Mouse (Mus musculus): Measurements from ENCODE around the gene Fhl1.
A peak's percentile ranks its signal among the peaks of the same experiment; 100 is the strongest.

The Fhl1 gene

DNA sequence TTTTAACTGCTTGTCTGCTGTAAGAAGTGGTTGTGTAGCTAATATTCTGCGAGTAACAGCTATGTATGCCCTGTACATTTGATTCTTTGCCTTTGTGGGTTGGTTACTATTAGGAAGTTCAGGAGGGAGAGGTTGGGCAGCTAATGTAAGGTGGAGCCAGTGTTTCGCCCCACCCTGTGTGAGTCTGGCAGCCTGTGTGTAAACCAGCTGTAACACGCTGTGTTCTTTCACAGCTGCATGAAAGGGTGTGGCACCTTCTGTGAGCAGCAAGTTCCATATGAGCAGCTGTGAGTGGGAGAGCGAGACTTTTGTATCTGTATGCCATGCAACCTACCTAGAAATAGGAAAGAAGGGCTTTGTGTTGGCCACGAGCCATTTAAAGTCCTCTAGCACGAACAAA lies 20.6 kb downstream of the Fhl1 start:
- DNase-seq (ENCODE audit: low read depth, low spot score): no peak

DNA sequence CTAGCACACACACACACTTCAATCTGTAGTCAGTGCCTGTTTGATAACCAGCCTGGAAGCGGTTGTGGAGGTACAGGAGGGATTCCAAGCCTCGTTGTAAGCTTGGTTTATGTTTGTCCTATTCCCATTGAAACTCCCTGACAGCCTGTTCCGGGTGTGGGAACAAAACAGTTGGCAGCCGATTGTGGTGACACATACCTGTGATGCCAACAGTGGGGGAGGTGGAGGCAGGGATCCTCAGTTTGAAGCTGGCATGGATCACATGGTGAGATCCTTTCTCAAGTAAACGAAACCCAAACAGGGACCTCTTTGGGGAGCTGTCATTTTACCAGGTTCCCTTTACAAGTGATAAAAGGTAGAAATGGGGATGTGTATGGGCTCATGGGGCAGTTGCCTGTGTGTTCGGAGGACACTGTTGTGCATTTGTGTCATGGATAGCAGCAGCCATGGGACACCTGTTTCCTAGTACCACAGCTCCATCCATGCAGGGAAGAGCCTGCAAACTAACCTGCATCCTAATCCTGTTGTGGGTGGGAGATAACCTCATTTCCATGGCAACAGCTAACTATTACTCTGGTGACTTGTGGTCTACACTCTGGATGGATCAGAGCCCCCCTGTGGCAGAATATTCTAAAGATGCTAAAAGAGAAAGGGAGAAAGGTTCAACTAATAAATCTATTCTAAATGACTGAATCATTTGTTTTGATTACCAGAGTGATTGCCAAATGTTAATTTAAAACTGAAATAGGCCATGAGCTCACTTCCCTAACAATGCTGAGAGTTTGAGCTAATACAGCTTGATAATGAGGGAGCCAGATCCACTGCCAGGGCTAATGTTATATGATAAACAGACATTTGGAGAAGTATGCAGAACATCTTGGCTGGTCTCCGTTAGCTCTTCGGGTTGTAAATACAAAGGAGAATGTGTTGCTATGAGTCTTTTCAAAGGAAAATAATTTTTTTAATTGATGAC lies 22.0 kb downstream of the Fhl1 start:
- DNase-seq (ENCODE audit: low read depth, low spot score): no peak

DNA sequence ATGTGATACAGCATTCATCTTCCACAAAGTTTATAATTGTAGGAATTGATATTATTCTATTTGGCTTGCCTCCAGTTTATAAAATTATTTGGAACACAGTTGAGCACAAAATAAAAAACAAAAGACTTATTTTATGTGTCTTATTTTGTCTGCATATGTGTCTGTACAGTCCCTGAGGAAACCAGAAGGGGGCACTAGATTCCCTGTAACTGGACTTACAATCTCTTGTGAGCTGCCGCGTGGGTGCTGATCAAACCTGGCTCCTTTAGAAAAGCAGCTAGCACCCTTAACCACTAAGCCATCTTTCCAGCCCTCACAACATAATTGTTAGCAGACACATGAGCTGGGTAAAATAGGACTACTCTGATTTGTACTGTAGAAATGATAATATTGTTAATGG lies 24.1 kb downstream of the Fhl1 start:
- DNase-seq (ENCODE audit: low read depth, low spot score): no peak

DNA sequence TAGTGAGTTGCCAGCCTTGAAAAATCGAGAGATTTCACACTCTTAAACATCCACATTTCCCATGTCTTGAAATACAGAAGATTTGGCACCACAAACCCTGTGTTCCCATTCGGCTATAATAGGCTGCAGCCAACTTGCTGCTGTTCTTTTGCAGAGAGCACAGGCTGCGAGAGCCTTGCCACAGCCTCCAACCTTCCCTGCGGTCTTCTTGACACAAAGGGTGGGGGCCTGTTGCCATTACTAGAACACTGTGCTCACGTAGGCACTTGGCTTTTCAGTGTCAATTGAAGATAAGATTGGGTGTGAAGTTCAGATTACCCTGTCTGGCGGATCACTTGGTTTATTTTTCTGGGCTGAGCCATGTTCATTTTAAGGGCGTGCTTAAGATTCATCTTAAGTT lies 24.8 kb downstream of the Fhl1 start:
- no peak for DNase-seq (ENCODE audit: low read depth, low spot score)

DNA sequence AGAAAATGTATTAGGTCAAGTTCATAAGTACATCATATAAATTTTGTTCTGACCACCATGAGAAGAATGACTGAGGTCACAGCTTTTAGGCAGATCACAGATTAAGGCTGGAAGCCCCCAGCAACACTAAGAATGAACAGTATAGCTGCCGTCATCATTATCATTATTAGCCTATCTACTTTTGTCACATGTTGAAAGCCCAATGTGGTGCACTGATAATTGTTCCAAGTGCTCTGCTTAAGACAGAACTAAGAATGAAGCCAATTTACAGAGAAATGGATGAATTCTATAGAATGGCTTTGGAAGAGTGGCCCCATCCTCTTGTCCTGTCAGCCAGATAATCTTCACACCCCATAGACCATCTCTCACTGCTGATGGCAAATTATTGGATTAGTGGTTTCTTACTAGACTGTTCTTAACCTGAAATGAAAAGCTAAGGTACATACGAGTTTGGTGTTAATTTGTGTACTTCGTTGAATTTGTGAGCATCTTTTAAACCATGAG lies 28.7 kb downstream of the Fhl1 start:
- DNase-seq (ENCODE audit: low read depth, low spot score): no peak

DNA sequence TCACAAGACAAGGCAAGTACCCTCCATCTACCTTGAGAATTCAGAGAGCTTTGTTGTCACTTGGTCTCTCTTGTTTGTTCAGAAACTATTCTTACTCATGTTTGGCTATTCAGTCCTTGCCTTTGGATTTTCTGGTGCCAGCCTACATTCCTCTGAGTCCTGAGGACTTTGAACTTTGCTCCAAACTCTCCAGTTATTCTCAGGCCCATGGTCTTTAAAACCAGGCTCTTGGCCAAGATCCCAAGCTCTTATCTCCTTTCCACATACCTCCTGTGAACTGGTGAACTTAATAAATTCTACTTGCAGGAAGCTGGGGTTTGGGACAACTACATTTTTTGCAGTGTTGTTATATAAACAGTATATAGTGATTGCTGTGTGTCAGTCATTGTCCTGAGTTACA lies 38.3 kb downstream of the Fhl1 start:
- no peak for DNase-seq (ENCODE audit: low read depth, low spot score)

DNA sequence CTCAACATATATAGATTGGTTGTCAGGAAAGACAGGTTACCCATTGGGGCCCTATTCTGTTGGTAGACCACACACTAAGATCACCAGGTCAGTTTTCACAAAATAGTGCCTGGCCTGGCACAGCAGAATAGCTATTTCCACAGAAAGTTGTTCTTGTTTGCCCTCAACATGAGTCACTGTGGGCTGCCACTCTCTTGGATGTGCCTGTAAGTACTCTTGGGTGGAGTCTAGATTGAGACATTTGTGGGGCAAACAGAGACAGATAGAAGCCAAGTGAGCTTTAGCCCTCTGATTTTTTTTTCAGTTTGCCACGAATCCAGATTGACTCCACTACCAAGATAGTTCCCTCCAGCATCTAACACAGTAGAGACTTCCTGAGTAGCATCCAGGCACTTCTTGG lies 40.2 kb downstream of the Fhl1 start:
- no peak for DNase-seq (ENCODE audit: low read depth, low spot score)

DNA sequence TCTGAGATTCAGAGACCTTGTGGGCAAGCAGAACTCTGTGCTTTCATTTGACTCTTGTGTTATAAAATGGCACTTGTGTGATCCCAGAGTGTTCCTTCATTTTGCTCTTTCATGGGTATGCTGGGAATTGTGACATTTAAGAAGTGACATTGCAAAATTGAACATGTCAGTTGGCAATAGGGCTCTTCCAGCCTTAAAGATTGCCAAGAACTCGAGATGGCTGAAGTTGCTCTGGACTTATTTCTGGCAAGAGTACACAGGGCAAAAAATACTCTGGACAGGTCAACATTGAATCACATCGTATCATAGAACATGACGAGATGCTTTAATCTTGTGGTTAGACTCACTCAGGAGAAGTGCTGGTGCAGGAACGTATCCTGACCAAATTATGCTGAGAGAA lies 41.7 kb downstream of the Fhl1 start:
- DNase-seq (ENCODE audit: low read depth, low spot score): no peak

DNA sequence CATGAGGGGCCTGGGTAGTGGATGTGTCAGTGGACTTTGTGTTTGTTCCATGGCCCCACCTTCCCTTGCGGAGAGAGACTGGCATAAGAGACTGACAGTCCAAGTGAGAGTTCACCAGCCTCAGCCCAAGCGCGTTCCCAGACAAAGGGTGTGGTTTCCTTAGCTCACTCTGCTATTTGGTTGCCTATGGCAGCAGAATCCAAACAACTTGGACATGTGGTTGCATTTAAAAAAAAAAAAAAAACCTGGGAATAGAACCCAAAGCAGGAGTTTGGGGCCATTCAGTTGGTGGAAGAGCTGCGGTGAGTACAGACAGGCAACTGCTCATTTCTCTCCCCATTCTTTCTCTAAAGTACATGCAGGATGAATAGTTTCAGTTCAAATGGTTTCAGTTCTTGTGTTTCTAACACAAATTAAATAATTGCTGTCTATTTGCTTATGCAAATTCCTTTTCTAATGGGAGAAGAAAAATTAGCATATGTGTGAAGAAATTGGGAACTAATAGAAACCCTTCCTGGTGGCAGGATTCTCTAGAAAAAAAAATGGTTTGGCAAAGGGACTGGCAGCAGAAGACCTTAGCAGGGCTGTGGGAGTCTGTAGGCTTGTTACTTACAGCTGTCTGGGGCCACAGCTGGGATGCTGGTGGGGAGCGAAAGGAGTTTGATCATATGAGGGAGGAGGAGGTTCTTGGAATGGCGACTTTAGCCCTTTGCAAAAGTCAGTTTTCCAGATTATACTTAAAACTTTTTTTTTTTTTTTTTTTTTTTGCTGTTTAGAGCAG lies 54.9 kb downstream of the Fhl1 start:
- DNase-seq (ENCODE audit: low read depth, low spot score): no peak

DNA sequence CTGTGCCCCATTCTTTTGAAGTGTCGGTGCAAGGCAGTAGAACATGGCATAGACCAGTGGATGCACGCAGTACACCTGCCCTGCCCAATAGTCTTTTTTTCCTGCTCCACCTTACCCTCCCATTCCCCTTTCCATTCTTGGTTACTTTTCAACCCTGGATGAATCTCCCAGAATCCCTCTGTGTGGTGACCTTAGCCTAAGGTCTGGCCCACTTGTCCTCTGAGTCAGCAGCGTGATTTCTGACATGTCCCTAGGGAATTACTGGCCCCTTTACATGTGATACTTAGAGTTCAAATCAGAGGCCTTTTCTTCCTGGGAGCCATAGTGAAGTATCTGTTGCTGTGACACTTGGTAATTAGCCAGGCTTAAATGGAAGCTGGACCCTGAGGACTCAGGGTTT lies 55.9 kb downstream of the Fhl1 start:
- DNase-seq (ENCODE audit: low read depth, low spot score): no peak

DNA sequence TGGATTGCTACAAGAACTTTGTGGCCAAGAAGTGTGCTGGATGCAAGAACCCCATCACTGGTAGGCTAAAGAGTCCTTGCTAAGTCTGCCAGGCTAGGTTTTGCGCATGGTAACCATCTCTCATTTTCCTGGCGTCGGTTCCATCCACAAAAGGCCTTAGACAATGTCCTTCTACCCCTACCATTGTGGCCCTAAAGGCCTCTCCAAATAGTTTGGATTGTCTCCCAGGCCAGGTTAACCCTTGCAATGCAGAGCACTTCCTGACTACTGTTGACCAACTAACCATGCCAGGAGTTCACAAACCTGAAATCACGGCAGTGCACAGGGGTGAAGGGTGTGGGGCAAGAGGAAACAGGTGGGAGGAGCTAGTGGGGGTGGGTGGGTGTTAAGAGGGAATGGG lies 59.0 kb downstream of the Fhl1 start:
- DNase-seq (ENCODE audit: low read depth, low spot score): no peak

DNA sequence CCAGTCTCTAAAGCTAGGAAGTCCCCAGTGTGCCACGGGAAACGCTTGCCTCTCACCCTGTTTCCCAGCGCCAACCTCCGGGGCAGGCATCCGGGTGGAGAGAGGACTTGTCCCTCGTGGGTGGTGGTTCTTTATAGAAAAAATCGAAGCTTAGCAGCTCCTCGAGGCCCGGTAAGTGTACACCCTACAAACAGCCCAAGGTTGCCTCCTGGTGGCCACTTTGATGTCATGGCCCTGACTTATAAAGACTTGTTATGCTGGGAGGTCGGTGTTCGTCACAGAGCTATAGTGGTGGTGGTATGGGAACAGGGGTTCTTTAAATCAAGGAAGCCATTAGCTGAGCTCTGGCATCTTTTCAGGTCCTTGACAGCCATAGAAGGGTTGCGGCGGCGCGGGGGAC lies 59.7 kb downstream of the Fhl1 start:
- peak; percentile 16 for DNase-seq (ENCODE audit: low read depth, low spot score)

DNA sequence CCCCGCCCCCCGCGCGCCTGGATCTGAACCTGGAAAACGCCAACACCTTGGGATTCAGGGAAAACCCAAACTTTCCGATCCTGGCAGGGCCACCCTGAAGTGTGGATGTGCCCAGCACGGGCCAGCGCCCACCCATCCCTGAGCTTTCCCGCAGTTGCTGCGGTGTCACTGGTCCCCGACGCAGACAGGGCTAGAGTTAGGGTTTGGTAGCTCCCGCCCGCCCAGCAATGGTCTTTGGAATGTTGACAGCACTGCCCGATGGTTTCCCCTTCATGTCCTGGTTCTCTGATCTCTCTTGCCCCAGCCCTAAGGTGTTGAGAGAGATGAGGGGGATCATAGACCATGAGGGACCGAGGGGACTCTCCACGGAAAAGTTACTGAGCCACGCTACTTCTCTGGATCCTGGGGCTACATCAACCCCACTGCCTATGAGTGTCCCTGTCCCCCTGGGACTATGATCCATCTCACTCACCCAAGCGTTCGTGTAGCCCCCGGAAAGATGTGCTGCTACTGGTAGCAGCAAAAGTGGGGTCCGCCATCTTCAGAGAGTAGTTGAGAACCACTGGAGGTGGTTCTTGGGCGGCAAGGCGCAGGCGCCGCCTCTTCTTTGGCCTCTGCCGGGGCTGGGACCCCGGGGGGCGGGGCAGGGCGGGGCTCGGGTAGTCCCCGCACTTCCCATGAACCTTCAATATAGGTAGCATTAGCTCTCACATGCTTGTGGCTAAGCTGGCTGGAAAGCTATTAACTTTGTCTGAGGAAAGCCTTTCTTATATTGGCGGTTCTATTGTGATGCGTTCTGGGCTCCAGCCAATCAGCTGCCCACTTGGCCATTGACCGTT lies 90.4 kb downstream of the Fhl1 start, which contains the start of gene Map7d3:
TSS of gene Map7d3 (minus strand) at position 562 of the 839 bp plus-strand sequence.
- no peak for DNase-seq (ENCODE audit: low read depth, low spot score)

DNA sequence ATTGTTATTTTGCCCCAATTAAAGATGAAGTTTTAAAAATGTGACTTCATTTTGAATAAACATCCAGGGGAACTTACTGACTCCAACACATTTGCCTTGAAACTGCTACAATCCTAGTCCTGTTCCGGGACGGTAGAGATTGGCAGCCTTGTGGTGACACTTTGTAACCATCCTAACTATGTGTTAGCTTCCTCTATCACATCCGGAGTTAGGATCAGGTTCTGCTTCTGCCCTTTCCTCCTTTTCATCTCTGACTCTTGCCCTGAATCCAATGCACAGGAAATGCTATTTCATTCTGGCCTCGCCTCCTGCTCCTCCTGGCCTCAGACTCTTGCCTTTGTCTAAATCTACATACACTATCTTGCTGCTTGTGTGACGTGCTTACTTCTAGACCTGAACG lies 95.9 kb downstream of the Fhl1 start:
- DNase-seq (ENCODE audit: low read depth, low spot score): no peak

DNA sequence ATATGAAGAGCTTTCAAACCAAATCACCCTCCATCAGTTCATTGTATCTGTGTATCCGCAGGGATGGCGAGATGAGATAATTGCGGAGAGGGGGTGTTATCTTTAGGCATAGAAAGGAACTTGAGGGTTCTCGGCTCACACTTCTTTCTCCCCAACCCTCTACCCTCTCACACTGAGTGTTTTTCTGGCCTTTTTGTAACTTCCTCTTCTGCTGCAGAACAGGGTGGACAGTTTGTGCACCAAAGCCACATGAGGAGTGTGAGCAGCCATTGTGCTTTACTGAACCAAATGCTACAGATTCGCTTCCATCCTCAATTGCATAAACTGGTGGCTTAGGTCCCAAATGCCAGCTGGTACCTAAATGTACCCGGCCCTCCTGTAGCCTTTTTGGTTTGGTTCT lies 104.3 kb downstream of the Fhl1 start:
- no peak for DNase-seq (ENCODE audit: low read depth, low spot score)

DNA sequence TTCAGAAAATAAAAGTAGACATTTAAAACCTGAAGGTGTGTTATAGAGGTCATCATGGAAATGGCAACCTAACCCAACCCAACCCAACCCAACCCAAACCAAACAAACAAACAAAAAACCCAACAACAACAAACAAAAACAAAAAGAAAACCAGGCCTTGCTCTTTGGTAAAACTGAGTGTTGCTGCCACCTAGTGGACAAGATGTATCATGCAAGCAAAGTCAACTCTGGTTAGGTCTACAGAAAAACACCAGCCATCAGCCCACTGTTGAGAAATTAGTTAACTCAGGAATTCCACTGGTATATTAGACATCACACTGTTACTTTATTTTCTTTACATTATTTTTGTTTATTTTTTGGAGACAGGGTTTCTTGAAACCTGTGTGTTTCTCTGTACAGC lies 107.8 kb downstream of the Fhl1 start:
- no peak for DNase-seq (ENCODE audit: low read depth, low spot score)

DNA sequence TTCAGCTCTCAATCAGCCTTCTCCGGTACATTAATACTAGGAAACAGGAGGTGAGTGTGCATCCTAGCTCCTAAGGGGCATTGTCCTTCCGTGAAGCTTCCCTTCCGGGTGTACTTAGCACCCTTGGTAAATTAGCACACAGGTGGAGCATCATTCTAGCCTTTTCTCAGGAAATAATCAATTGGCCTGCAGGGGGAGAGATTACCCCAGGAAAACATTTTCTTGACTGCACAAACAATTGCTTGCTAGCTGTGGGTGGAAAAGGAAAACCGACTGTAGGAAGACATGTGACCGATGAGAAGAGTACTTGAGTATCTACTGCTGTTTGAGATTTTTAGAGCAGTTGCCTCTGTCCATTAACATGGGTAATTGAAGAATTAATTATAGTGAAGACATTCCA lies 109.7 kb downstream of the Fhl1 start:
- DNase-seq (ENCODE audit: low read depth, low spot score): no peak
